Mouse (Mus musculus): ENCODE data around the gene Mrpl14. TPM values are rescaled to one million over a fixed set of nuclear protein-coding genes. Genes with fewer than 3 reads are reported as not detected.

Gene Mrpl14
- 1.6 TPM for polyA plus RNA-seq (2014; fragmentation: Illumina TruSeq; extraction: RNeasy Lipid Tissue Mini Kit (QIAGEN cat#74804); ENCODE audit: low read depth, low replicate concordance)

GRCm38 (mm10) chr17:45686093-45686619 is at the start of gene Mrpl14:
TSS of gene Mrpl14 (plus strand) at chr17:45686322.

GRCm38 (mm10) chr17:45659225-45659624 is 26.9 kb upstream of the Mrpl14 start, which contains the start of gene Capn11:
TSS of gene Capn11 (minus strand) at chr17:45659325.

DNA sequence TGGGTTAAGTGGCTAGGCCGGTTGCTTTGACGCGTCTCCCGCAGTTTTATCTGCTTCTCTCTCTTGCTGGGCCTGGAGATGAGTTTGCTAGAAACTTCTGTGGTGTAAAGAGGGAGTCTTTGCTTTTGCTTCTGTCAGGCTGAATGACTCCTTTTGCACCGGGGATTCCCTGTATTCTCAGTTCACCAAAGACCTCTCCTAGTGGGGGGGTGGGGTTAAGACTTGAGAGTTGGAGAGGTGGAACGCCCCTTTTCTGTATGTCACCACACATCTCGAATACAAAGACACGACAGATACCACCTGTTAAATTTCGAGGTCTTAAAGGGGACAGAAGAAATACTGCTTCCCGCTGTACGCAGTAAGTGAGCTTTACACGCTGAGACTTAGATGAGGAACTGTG is 594 bp downstream of the Mrpl14 start, which contains the start of gene Tmem63b:
Tmem63b (minus strand) TSS at position 190 of the 400 bp plus-strand sequence.

GRCm38 (mm10) chr17:45733735-45734301 is 47.7 kb downstream of the Mrpl14 start, which contains the start of gene 1600014C23Rik:
TSS of gene 1600014C23Rik (minus strand) at chr17:45733844.

Other genes with a start within 250 kb of the Mrpl14 start
- not detected for gene Spats1, start 210.9 kb upstream of the Mrpl14 start, polyA plus RNA-seq (2014; fragmentation: Illumina TruSeq; extraction: RNeasy Lipid Tissue Mini Kit (QIAGEN cat#74804); ENCODE audit: low read depth, low replicate concordance)
- gene Aars2, start 179.5 kb upstream of the Mrpl14 start, polyA plus RNA-seq (2014; fragmentation: Illumina TruSeq; extraction: RNeasy Lipid Tissue Mini Kit (QIAGEN cat#74804); ENCODE audit: low read depth, low replicate concordance) = 0.17 TPM
- not detected for gene Tcte1, start 162.9 kb upstream of the Mrpl14 start, polyA plus RNA-seq (2014; fragmentation: Illumina TruSeq; extraction: RNeasy Lipid Tissue Mini Kit (QIAGEN cat#74804); ENCODE audit: low read depth, low replicate concordance)
- gene Tmem151b, start 136.6 kb upstream of the Mrpl14 start, polyA plus RNA-seq (2014; fragmentation: Illumina TruSeq; extraction: RNeasy Lipid Tissue Mini Kit (QIAGEN cat#74804); ENCODE audit: low read depth, low replicate concordance) = not detected
- 0.64 TPM for gene Nfkbie, start 130.6 kb upstream of the Mrpl14 start, polyA plus RNA-seq (2014; fragmentation: Illumina TruSeq; extraction: RNeasy Lipid Tissue Mini Kit (QIAGEN cat#74804); ENCODE audit: low read depth, low replicate concordance)
- gene Slc35b2, start 122.4 kb upstream of the Mrpl14 start, polyA plus RNA-seq (2014; fragmentation: Illumina TruSeq; extraction: RNeasy Lipid Tissue Mini Kit (QIAGEN cat#74804); ENCODE audit: low read depth, low replicate concordance) = 3.1 TPM
- 2,931 TPM for gene Hsp90ab1, start 113.1 kb upstream of the Mrpl14 start, polyA plus RNA-seq (2014; fragmentation: Illumina TruSeq; extraction: RNeasy Lipid Tissue Mini Kit (QIAGEN cat#74804); ENCODE audit: low read depth, low replicate concordance)
- 20.3 TPM for gene Slc29a1, start 86.7 kb upstream of the Mrpl14 start, polyA plus RNA-seq (2014; fragmentation: Illumina TruSeq; extraction: RNeasy Lipid Tissue Mini Kit (QIAGEN cat#74804); ENCODE audit: low read depth, low replicate concordance)
- gene Mymx, start 84.2 kb upstream of the Mrpl14 start, polyA plus RNA-seq (2014; fragmentation: Illumina TruSeq; extraction: RNeasy Lipid Tissue Mini Kit (QIAGEN cat#74804); ENCODE audit: low read depth, low replicate concordance) = not detected
- gene Capn11, start 27.0 kb upstream of the Mrpl14 start, polyA plus RNA-seq (2014; fragmentation: Illumina TruSeq; extraction: RNeasy Lipid Tissue Mini Kit (QIAGEN cat#74804); ENCODE audit: low read depth, low replicate concordance) = 0.29 TPM
- 6.7 TPM for gene Tmem63b, start 583 bp downstream of the Mrpl14 start, polyA plus RNA-seq (2014; fragmentation: Illumina TruSeq; extraction: RNeasy Lipid Tissue Mini Kit (QIAGEN cat#74804); ENCODE audit: low read depth, low replicate concordance)
- gene 1600014C23Rik, start 47.5 kb downstream of the Mrpl14 start, polyA plus RNA-seq (2014; fragmentation: Illumina TruSeq; extraction: RNeasy Lipid Tissue Mini Kit (QIAGEN cat#74804); ENCODE audit: low read depth, low replicate concordance) = not detected